Mouse (Mus musculus): Measurements from ENCODE around the gene Bco2.

- TF ChIP-seq POLR2A (IDR thresholded peaks at IDR 0.05; ENCODE audit: extremely low read depth, insufficient read depth, low read length) = 0 out of 2 replicates have a peak, but pooled peaks have one; percentile 6
- no peak for TF ChIP-seq CTCF (IDR thresholded peaks at IDR 0.05; ENCODE audit: low read depth, low read length)
Measured at GRCm38 (mm10) chr9:50500974-50501501, 53.9 kb downstream of the Bco2 start.

Data from liver, adult 2 months (tissue).